Mouse (Mus musculus): ENCODE results near the gene Cwc25.

Cwc25 gene

DNA sequence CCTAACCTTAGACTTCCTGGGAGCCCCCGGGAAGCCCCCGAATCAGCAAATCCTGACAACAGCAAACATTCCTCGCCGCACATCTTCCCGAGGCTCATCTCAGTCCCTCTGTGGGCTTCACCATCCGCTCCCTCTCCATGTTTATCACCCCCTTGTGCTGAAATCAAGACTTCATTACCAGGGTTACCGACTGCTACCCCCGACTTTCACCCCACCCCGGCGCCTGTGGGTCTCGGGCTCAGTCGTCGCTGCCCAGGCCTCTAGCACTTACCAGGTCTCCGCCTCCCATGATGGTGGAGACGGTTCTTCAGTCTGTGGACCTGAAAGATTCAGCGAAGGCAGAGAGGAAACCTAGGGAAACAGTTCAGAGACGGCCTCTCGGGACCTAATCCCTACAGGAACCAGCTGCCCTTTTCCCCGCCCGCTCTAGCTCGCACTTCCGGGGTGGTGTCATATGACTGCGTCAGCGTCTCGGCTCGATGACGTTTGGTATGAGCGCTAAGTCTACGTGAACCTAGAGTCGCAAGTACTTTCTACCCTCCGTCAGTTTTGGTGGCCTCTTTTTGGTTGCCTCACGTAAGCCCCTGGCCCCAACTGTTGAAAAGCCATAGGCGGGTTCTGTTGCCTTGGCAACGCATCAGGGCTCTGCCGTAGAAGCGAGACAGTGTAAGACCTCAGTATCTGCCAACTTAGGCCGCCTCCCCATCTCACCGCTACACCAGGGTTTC is at the start of gene Cwc25:
Gene Cwc25 (minus strand): TSS at position 403 of the 728 bp plus-strand sequence.
- in situ Hi-C loops (cut with MboI; ENCODE audit: low pct_unique_long_range_greater_than_20kb in 1 of 2, low sequenced_read_pairs in 2 of 2, unreplicated experiment in 1 of 2), result no loop called here

DNA sequence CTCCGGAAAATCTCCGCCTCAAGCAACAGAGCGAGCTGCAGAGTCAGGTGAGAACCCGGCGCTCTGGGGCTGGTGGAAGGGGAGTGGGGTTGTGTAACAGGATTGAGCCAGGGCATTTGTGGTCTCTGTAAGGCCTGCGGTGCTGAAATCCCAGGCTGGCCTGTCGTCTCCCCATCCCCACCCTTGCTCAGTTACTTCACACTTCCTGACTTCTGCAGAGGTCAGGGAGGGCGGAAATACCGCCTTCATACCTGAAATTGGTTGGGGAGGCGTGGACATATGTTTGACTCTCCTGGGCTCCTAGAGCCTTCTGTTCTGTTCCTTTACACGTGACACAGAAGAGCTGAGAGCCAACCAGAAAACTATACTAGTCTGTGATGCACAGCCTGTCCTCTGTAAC is 49.4 kb upstream of the Cwc25 start:
- in situ Hi-C loops (cut with MboI; ENCODE audit: low pct_unique_long_range_greater_than_20kb in 1 of 2, low sequenced_read_pairs in 2 of 2, unreplicated experiment in 1 of 2), result no loop called here

DNA sequence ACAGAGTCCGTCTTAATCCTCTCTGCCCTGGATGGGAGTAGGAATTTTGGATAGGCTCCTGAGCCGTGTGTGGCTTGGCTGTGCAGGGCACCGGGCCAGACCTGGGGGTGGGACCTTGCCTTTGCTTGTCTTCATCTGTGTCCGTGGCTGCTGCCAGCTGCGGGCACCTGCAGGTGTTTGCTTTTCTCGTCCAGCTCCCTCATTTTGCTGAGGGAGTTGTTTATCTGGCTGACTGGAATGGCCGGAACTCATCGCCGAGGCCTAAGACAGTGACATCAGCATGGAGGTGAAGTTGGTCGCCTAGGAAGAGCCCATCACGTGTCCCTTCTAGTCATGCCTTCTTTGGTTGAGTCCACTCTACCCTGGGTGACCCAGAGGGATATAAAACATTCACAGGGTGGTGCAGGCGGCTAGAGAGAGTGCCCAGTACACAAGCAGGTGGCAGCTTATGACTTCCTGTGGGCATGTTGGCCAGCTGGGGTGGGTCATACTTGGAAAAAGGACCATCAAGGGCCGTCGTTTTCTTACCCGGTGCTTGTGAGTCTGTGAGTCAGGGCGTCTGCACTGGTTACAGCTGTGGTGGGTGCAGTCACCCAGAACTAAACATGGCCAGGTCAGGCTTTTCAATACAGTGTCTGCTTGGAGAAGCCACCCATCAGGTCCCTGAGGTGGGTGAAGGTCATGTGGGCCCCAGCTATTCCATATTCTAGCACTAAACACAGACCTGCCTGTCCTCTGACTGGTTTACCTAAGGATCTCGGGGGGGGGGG is 47.6 kb upstream of the Cwc25 start:
- in situ Hi-C loops (cut with MboI; ENCODE audit: low pct_unique_long_range_greater_than_20kb in 1 of 2, low sequenced_read_pairs in 2 of 2, unreplicated experiment in 1 of 2), result no loop called here

DNA sequence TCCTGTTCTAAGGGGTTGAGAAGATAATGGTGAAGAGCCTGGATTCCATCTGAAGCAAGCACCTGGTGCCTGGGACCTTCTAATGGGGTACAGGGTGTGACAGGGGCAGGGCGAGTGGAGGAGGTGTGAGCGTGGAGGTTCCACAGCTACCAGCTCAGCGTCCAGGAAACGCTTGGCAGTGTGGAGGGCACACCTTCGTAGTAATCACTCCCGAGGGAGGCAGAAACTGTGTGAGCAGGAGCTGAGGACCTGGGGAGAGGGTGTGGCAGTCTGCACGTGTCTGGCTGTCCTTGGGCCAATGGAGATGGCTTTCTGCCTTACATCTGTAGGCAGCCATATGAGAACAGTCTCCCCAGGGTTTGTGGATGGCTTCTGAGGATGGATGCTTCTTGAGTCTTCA is 46.7 kb upstream of the Cwc25 start:
- in situ Hi-C loops (cut with MboI; ENCODE audit: low pct_unique_long_range_greater_than_20kb in 1 of 2, low sequenced_read_pairs in 2 of 2, unreplicated experiment in 1 of 2), result no loop called here

DNA sequence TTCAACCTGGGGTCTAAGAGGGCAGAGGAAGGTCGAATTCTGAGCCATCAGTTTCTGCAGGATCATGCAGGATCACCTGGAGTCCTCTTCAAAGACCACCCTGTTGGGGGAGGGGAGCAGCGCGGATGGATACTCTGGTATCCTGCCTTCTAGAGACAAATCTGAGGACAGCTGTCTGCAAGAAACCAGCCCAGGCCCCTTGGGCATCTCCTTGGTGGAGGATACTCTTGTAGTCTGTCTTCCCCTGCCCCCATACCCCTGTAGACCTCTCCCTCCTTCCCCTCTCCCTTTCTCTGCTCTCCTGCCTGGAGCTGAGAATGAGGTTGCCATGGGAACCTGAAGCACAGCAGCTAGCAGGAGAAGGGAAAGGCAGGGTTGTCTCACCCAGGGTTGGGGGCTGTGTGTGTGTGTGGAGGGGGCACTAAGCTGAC is 46.1 kb upstream of the Cwc25 start:
- in situ Hi-C loops (cut with MboI; ENCODE audit: low pct_unique_long_range_greater_than_20kb in 1 of 2, low sequenced_read_pairs in 2 of 2, unreplicated experiment in 1 of 2), result no loop called here

DNA sequence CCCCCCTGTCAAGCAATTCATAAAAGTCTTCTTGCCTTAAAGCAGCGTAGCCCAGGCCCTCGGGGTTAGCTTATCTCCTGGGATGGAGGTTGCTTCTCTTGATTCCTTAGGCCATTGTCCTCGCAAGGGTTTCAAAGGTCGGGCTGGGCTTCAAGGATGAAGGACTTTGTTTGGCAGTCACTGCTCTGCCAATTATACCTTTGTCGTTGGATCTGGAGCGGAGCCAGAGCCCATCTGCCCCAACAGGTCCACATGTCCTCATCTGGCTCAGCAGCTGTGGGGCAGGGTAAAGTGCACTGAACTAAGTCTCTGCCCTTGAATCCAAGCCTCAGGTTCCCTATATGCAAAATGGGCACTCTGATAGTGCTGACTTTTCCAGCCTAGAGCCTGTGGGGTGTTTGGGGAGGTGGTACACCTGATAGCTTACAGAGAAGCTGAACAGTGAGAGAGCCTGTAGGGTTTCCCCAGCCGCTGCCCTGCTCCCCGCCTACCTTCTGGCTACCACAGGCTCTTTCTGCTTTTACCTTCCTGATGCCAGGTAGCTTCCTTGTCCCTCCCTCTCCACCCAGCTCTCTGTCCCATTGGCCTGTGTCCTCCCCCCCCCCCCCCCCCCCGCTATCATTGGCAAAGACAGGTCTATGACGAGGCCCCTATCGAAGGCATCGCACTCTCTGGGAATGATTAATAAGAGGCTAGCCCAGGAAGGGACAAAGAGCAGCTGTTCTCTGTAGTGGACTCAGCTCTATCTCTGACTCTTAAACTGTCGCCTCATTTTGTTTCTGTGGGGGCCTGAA is 45.4 kb upstream of the Cwc25 start:
- in situ Hi-C loops (cut with MboI; ENCODE audit: low pct_unique_long_range_greater_than_20kb in 1 of 2, low sequenced_read_pairs in 2 of 2, unreplicated experiment in 1 of 2), result no loop called here

DNA sequence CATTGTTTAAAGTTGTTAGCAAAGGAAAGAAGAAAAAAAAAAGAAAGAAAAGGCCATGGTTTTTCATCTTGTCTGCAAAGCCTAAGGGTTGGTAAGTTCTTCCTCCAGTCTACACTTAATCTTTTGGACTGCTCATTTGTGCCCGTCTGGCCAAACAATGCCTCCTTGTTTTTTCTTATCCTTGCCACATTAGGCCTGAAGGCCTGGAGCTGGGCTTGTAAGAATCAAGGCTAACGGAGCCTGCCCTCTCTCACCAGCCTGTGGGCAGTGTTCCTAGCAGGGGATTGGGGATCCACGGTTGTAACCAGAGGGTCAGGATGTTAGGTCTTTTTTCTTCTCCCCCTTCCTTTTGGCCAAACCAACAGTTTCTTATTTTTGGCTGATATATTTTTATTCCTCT is 44.6 kb upstream of the Cwc25 start:
- in situ Hi-C loops (cut with MboI; ENCODE audit: low pct_unique_long_range_greater_than_20kb in 1 of 2, low sequenced_read_pairs in 2 of 2, unreplicated experiment in 1 of 2), result no loop called here

DNA sequence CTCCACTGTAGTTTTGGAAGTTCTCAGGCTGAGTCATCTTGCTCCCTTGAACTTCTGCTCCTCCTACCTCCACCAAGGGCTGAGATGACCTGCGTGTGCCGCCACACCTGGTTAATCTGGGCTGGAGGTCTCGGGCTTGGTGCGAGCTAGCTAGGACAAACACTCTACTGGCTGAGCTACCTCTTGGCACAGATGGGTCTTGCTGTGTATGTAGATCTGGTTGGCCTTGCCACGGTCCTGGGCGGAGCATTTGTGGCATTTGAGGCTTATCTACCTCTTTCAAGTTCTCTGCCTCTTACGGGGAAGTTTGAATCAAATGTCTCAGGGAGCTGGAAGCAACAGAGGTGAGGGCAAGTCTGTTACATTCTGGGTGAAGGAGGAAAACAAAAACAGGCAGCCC is 44.0 kb upstream of the Cwc25 start:
- in situ Hi-C loops (cut with MboI; ENCODE audit: low pct_unique_long_range_greater_than_20kb in 1 of 2, low sequenced_read_pairs in 2 of 2, unreplicated experiment in 1 of 2), result no loop called here

DNA sequence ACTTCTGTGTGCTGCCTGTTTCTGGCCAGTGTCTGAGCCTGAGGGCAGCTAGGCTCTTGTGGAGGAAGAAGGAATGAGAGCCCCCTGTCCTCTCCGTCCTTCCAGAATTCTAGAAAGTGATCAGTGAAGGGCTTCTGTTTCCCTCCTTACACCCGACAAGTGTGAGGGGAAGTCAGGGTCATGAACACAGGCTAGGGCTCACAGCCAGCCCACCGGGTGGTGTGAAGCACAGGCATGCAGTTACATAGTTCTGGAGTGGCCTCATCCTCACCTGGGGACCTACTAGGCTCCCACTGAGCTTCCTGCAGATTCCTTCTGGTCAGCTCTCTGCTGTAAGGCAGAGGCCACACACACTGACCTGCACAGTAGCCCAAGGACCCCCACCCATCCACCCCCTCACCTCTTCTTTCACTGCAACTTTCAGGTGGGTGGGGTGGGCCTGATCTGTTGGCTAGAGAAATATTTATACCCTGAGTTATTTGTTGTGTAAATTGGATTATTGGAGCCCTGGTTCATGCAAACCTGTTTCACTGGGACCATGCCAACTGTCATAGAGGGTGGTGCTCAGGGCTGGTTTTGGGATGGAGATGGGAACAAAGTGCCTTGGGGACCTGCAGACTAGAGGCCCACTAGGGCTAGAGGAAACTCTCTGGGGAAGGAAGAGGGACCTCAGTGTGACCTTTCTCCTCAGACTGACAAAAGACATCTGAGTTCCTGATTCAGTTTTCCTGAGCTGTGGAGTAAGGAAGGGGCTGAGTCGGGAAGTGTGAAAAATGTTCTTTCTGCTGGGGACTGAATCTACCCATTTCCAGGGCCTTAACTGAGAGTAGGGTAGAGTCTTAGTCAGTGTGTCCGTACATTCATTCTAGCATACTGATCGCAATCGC is 43.1 kb upstream of the Cwc25 start:
- in situ Hi-C loops (cut with MboI; ENCODE audit: low pct_unique_long_range_greater_than_20kb in 1 of 2, low sequenced_read_pairs in 2 of 2, unreplicated experiment in 1 of 2), result no loop called here

DNA sequence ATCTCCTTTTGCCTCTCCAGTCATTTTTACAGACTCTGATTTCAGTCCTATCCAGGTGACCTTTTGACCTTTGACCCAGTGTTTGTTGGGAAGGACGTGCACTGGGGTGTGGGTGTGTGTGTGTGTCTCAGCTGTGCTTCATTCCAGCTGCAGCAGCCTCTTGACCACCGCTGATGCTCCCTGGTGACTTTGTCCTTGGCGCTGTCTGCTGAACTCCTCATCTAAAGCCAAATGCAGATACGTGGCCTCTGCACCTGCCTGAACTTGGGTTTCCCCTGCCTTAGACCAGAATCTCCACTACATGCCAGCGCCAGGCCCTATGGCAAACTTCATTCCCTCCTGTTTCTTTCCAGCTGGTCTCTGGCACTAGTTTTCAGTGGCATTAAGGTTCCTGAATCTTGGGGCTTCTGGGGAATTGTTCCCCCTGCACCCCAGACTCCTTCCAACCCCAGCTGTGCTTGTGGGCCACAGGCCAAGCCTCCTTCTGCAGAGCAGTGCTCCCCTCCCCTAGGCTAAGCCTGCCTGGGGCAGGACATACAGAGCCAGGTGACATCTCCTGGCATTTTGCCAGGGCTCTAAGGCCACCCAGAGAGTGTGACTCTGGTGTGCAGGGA is 42.4 kb upstream of the Cwc25 start:
- in situ Hi-C loops (cut with MboI; ENCODE audit: low pct_unique_long_range_greater_than_20kb in 1 of 2, low sequenced_read_pairs in 2 of 2, unreplicated experiment in 1 of 2), result no loop called here

DNA sequence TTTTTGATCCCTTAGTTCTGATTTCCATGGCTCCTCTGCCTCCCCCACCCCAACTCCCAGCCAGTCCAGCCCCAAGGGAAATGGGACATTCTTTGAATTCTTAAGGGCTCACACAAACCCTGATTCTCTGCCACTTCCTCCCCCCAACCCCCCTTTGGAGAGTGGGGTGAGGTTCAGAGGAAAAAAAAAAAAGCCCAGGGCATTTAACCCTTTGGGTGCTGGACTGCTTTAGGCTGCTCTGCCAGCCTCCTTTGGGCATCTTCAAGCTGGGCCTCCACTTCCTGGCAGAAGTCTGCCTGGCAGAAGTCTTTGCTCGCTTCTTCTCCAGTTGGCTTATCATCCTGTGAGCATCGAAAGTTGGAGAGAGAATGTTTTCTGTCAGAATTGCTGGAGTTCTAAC is 41.7 kb upstream of the Cwc25 start:
- in situ Hi-C loops (cut with MboI; ENCODE audit: low pct_unique_long_range_greater_than_20kb in 1 of 2, low sequenced_read_pairs in 2 of 2, unreplicated experiment in 1 of 2), result no loop called here

DNA sequence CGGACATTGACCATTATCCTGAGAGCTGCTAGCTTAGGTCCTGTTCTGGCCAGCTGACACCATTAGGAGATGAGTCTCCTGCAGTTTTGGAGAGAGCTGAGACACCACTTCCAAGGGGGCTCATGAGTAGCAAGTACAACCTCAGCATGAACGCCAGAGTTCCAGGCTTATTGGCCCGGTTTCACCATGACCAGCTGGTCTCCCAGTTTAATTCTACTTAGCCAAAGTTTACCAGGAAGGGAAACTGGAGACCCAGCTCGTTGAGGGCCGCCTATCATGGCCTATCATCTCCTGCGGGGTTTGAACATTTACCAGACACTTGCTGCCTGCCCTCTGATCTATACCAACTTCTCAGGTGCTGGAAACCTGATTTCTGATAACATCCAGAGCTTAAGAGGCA is 41.3 kb upstream of the Cwc25 start:
- in situ Hi-C loops (cut with MboI; ENCODE audit: low pct_unique_long_range_greater_than_20kb in 1 of 2, low sequenced_read_pairs in 2 of 2, unreplicated experiment in 1 of 2), result no loop called here

DNA sequence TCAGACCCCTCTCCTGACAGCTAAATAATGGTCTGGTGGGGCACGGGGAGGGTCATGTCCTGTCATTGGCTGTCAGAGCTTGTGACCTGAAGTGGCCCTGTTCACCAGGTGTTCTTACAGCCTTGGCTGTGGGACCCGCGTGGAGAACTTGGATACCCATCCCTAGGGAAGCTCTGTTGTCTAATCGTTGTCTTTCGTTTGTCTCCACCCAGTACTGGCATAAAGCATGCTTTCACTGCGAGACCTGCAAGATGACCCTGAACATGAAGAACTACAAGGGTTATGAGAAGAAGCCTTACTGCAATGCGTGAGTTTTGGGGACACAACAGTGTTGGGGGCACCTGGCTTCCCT is 40.2 kb upstream of the Cwc25 start:
- in situ Hi-C loops (cut with MboI; ENCODE audit: low pct_unique_long_range_greater_than_20kb in 1 of 2, low sequenced_read_pairs in 2 of 2, unreplicated experiment in 1 of 2), result no loop called here

DNA sequence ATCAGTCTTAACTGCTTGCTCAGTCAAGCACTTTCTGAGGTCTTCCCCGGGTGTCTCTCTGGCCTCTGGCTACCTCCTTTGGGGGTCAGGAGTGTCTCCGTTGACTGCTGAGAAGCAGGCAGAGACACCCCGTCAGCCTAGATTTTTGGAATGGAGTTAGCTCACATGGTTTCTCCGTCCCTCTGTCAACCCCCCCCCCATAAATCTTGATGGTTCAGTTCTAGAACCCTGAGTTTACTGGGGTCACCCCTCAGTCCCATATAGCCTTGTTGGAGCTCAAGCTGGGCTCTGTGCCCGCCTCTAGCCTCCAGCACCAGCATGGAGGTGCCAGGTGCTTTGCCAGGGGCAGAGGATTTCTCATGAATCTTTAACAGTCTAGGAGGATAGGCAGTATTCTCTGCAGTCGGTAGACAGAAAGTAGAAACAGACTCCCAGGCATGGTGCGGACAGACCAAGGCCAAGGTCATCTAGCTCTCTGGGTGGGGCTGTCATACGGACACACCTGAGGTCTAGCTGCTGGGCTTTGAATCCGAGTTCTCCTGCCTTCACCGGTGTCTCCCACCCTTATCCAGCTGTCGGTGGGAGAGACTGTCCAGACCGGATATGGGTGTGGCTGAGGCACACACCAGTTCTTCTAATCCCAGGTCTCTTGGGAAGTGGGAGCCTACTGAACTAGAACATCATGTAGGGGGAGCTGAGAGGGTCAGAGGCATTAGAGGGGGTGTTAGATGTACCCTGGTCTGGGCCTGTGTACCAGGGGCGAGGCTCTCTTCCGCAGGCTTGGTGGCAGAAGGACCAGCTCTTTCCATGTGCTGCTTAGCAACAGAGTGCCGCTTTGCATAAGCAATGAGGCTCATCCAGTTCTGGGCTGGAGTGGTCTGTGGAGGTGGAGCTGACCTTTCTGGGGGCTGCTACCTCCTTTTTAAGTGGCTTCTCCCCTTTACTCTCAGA is 39.6 kb upstream of the Cwc25 start:
- in situ Hi-C loops (cut with MboI; ENCODE audit: low pct_unique_long_range_greater_than_20kb in 1 of 2, low sequenced_read_pairs in 2 of 2, unreplicated experiment in 1 of 2), result no loop called here

DNA sequence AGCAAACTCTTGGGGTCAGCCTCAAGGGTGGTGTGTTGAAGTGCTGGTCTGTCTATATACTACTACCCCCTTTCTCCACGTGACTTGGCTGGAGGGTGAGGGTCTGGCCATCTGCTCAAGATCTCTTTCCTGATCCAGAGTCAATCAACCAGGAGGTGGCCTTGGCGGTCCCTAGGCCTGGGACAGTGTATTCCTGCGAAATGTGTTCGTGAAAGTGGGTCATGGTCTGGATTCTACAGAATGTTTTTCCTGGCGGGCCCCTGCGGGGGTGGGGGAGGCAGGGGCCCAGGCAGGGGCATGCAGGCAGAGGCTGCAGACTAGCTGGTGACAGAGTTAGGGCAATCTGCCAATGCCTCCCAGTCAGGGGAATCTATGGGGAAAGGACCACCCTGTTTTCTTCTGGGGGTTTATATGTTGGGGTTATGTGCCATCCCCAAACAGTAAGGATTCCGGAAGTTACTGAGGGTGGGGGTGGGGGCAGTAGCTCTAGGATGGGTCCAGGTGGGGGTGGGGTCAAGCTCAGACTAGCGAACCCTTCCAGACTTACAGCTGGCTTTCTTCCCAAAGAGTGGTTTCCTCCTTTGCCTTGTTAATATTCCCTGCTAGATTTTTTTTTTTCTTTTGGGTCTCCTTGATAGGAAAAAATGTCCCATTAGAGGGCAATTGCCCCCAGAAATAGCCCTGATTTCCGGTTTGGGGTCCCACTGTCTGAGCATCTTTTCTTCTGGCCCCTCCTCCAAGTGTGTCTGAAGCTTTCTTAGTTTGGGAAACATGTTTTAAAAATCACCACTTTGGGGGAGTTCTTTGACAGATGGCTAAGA is 38.7 kb upstream of the Cwc25 start:
- in situ Hi-C loops (cut with MboI; ENCODE audit: low pct_unique_long_range_greater_than_20kb in 1 of 2, low sequenced_read_pairs in 2 of 2, unreplicated experiment in 1 of 2), result no loop called here

DNA sequence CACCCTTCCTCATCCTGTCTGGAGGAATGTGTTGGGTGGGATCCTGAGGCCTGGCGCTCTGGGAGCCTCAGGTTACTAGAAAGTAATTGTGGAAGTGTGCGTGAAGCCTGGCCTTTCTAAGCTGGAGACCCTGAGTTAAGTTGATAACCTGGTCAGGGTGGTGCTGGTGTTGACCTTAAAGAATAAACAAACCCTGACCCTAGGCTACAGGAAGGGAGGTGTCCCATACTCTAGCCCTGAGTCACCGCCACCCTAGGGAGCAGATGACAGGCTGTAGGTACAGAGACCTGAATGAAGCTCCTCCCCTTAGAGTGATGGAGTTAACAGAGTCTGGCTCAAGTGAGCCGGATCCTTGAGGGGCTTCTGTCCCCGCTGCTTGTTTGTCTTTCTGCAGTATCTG is 37.5 kb upstream of the Cwc25 start:
- in situ Hi-C loops (cut with MboI; ENCODE audit: low pct_unique_long_range_greater_than_20kb in 1 of 2, low sequenced_read_pairs in 2 of 2, unreplicated experiment in 1 of 2), result no loop called here
